Mouse (Mus musculus): Measurements from ENCODE around the gene Dcun1d3. TPM values are rescaled to one million over a fixed set of nuclear protein-coding genes. Genes with fewer than 3 reads are reported as not detected.

Gene Dcun1d3
- total RNA-seq (2021): 10 to 100 TPM; 22.1 TPM

- peak; percentile 93 to 95 for DNase-seq (ENCODE audit: extremely low spot score in 1 of 2, low spot score in 1 of 2)
Measured at GRCm38 (mm10) chr7:119895639-119896512, at the start of gene Dcun1d3, which contains the start of gene Lyrm1. Dcun1d3 (minus strand) TSS chr7:119896298. Lyrm1 (plus strand) TSS chr7:119895861.

GRCm38 (mm10) chr7:119941569-119941968 is 45.5 kb upstream of the Dcun1d3 start:
- no peak for DNase-seq (ENCODE audit: extremely low spot score in 1 of 2, low spot score in 1 of 2)

- no peak for DNase-seq (ENCODE audit: extremely low spot score in 1 of 2, low spot score in 1 of 2)
Measured at GRCm38 (mm10) chr7:119937036-119937435, 40.9 kb upstream of the Dcun1d3 start.

GRCm38 (mm10) chr7:119936321-119936720 is 40.2 kb upstream of the Dcun1d3 start:
- DNase-seq (ENCODE audit: extremely low spot score in 1 of 2, low spot score in 1 of 2): no peak

- DNase-seq (ENCODE audit: extremely low spot score in 1 of 2, low spot score in 1 of 2): no peak
Measured at GRCm38 (mm10) chr7:119928783-119929440, 32.8 kb upstream of the Dcun1d3 start.

GRCm38 (mm10) chr7:119921054-119921453 is 25.0 kb upstream of the Dcun1d3 start:
- no peak for DNase-seq (ENCODE audit: extremely low spot score in 1 of 2, low spot score in 1 of 2)

- no peak for DNase-seq (ENCODE audit: extremely low spot score in 1 of 2, low spot score in 1 of 2)
Measured at GRCm38 (mm10) chr7:119920457-119920856, 24.4 kb upstream of the Dcun1d3 start.

GRCm38 (mm10) chr7:119911727-119912126 is 15.6 kb upstream of the Dcun1d3 start:
- DNase-seq (ENCODE audit: extremely low spot score in 1 of 2, low spot score in 1 of 2): no peak

- DNase-seq (ENCODE audit: extremely low spot score in 1 of 2, low spot score in 1 of 2): no peak
Measured at GRCm38 (mm10) chr7:119906523-119907215, 10.6 kb upstream of the Dcun1d3 start.

- DNase-seq (ENCODE audit: extremely low spot score in 1 of 2, low spot score in 1 of 2): no peak
Measured at GRCm38 (mm10) chr7:119899386-119900057, 3.4 kb upstream of the Dcun1d3 start.

GRCm38 (mm10) chr7:119898247-119898856 is 2.3 kb upstream of the Dcun1d3 start:
- DNase-seq (ENCODE audit: extremely low spot score in 1 of 2, low spot score in 1 of 2): no peak

GRCm38 (mm10) chr7:119897521-119898109 is 1.5 kb upstream of the Dcun1d3 start:
- DNase-seq (ENCODE audit: extremely low spot score in 1 of 2, low spot score in 1 of 2): no peak

GRCm38 (mm10) chr7:119894818-119895544 is 1.1 kb downstream of the Dcun1d3 start:
- peak in 1 of 2 experiments; percentile 35 for DNase-seq (ENCODE audit: extremely low spot score in 1 of 2, low spot score in 1 of 2)

GRCm38 (mm10) chr7:119892742-119893141 is 3.4 kb downstream of the Dcun1d3 start:
- DNase-seq (ENCODE audit: extremely low spot score in 1 of 2, low spot score in 1 of 2): no peak

- no peak for DNase-seq (ENCODE audit: extremely low spot score in 1 of 2, low spot score in 1 of 2)
Measured at GRCm38 (mm10) chr7:119892198-119892597, 3.9 kb downstream of the Dcun1d3 start.

GRCm38 (mm10) chr7:119887887-119888286 is 8.2 kb downstream of the Dcun1d3 start:
- no peak for DNase-seq (ENCODE audit: extremely low spot score in 1 of 2, low spot score in 1 of 2)

GRCm38 (mm10) chr7:119881229-119881628 is 14.9 kb downstream of the Dcun1d3 start:
- DNase-seq (ENCODE audit: extremely low spot score in 1 of 2, low spot score in 1 of 2): no peak

GRCm38 (mm10) chr7:119880345-119880744 is 15.8 kb downstream of the Dcun1d3 start:
- DNase-seq (ENCODE audit: extremely low spot score in 1 of 2, low spot score in 1 of 2): no peak

GRCm38 (mm10) chr7:119879171-119879570 is 16.9 kb downstream of the Dcun1d3 start:
- DNase-seq (ENCODE audit: extremely low spot score in 1 of 2, low spot score in 1 of 2): no peak

Data from layer of hippocampus, postnatal 25 days (tissue).